Mouse (Mus musculus) liver, adult 2 months (tissue): ENCODE data around the gene Crtc2.
"Not testable (repeated sequence)": the region's sequence is repeated elsewhere in the genome, so short reads cannot be mapped to it uniquely, and the experiment has no call there.

Experiments
- CTCF ChIP-seq: fragments of 200-500 bp; IDR thresholded peaks from 2 replicates; pipeline ENCODE4 v1.5.1; 2011; ENCODE audit warnings: low read depth, low read length, control low read depth
- POLR2A ChIP-seq: fragments of 200-500 bp; IDR thresholded peaks from 2 replicates; pipeline ENCODE4 v1.6.1; 2011; ENCODE audit warnings: low read length, control low read depth; ENCODE audit not compliant: insufficient read depth; ENCODE audit errors: extremely low read depth

GRCm38 (mm10) chr3:90289403-90289802 is 35.4 kb downstream of the Crtc2 start:
- not testable (repeated sequence) for TF ChIP-seq CTCF, POLR2A
